Mouse (Mus musculus) heart, embryonic 12.5 days (tissue): ENCODE results near the gene Wdr46. TPM values are rescaled to one million over a fixed set of nuclear protein-coding genes. Genes with fewer than 3 reads are reported as not detected.
"Not testable (repeated sequence)": the region's sequence is repeated elsewhere in the genome, so short reads cannot be mapped to it uniquely, and the experiment has no call there.

Experiments
- ATAC-seq: fragments of 200-750 bp; cut with Nextera tagmentation; 2 replicates; pipeline ENCODE4 v1.8.0; 2017; ENCODE audit warnings: moderate TSS enrichment, moderate library complexity; ENCODE audit not compliant: insufficient number of reproducible peaks, low FRiP score
- H3K27ac ChIP-seq: fragments of 300-500 bp; sonication (generic); 2 replicates; pipeline ENCODE4 v1.5.1; 2016; ENCODE audit warnings: mild to moderate bottlenecking, moderate library complexity; ENCODE audit not compliant: poor library complexity, severe bottlenecking
- H3K27me3 ChIP-seq: fragments of 300-500 bp; sonication (generic); replicated peaks from 2 replicates; pipeline ENCODE4 v1.6.1; 2016; ENCODE audit warnings: mild to moderate bottlenecking, moderate library complexity
- H3K36me3 ChIP-seq: fragments of 300-500 bp; sonication (generic); 2 replicates; pipeline ENCODE4 v1.6.1; 2016; ENCODE audit warnings: mild to moderate bottlenecking, moderate library complexity
- H3K4me1 ChIP-seq: fragments of 300-500 bp; sonication (generic); replicated peaks from 2 replicates; pipeline ENCODE4 v1.6.1; 2016; ENCODE audit warnings: mild to moderate bottlenecking
- H3K4me2 ChIP-seq: fragments of 300-500 bp; sonication (generic); 2 replicates; pipeline ENCODE4 v1.6.1; 2016; ENCODE audit warnings: mild to moderate bottlenecking, moderate library complexity
- H3K4me3 ChIP-seq: fragments of 300-500 bp; sonication (generic); 2 replicates; pipeline ENCODE4 v1.5.1; 2016; ENCODE audit warnings: mild to moderate bottlenecking
- H3K9ac ChIP-seq: fragments of 300-500 bp; sonication (generic); 2 replicates; pipeline ENCODE4 v1.6.1; 2016; ENCODE audit warnings: mild to moderate bottlenecking, moderate library complexity
- H3K9me3 ChIP-seq: fragments of 300-500 bp; sonication (generic); replicated peaks from 2 replicates; pipeline ENCODE4 v1.6.1; 2016; ENCODE audit warnings: mild to moderate bottlenecking, moderate library complexity
- WGBS: fragments of 180-500 bp; shearing (Covaris S2); methylation state at CpG from one replicate; pipeline ENCODE4 v1.1.7; 2016; 5-methylcytosine and 5-hydroxymethylcytosine counted together
- polyA plus RNA-seq: library from polyadenylated mRNA; unstranded; fragments of >200 nt; fragmentation: Nextera tagmentation; extraction: Ambion mirVana; gene quantifications from 2 replicates; pipeline ENCODE4 v1.2.1, GENCODE M21; 2016

Wdr46 gene
- polyA plus RNA-seq, 1 experiment from 2014 or later = 26.5 TPM

GRCm38 (mm10) chr17:33947430-33948089, 7.1 kb downstream of the Wdr46 start:
- no peaks in the 10 kb centered on the region for H3K9me3 ChIP-seq
- peaks cover 29% of the 10 kb centered on the region for H3K4me1 ChIP-seq
- no peaks in the 10 kb centered on the region for H3K27me3 ChIP-seq
- H3K4me2 ChIP-seq = no peak overlapping the region
- peaks cover 68% of the 10 kb centered on the region for H3K36me3 ChIP-seq
- WGBS = 86% methylated on average over 10 of the region's 10 CpGs
- ATAC-seq = no peak
- H3K4me3 ChIP-seq = no peak overlapping the region
- H3K27ac ChIP-seq = no peak overlapping the region
- H3K9ac ChIP-seq = no peak overlapping the region

DNA sequence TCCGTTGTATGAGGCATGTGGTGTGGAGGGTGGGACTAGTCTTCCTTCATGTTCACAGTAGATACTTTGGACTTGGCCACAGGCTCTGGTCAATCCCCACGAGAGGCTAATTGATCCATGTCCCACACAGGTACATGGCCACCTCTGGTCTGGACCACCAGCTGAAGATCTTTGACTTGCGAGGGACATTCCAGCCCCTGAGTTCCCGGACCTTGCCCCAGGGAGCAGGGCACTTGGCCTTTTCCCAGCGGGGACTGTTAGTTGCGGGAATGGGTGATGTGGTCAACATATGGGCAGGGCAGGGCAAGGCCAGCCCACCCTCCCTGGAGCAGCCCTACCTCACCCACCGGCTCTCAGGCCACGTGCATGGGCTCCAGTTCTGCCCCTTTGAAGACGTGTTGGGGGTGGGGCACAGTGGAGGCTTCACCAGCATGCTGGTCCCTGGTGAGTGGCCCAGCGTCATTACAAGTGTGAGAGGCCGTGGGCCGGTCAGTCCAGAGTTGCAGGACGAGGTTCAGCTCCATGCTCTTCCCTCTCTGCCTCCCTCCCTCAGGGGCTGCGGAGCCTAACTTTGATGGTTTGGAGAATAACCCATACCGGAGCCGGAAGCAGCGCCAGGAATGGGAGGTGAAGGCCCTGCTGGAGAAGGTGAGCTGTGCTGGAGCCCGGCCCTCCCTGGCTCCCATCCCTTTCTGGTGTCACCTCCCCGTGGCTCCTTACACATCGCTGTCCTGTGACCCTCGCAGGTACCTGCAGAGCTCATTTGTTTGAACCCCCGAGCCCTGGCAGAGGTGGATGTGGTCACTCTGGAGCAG, 7.8 kb downstream of the Wdr46 start:
- no peak for ATAC-seq
- 90% methylated on average over 22 of the region's 22 CpGs for WGBS
- peaks cover 70% of the 10 kb centered on the region for H3K36me3 ChIP-seq

DNA sequence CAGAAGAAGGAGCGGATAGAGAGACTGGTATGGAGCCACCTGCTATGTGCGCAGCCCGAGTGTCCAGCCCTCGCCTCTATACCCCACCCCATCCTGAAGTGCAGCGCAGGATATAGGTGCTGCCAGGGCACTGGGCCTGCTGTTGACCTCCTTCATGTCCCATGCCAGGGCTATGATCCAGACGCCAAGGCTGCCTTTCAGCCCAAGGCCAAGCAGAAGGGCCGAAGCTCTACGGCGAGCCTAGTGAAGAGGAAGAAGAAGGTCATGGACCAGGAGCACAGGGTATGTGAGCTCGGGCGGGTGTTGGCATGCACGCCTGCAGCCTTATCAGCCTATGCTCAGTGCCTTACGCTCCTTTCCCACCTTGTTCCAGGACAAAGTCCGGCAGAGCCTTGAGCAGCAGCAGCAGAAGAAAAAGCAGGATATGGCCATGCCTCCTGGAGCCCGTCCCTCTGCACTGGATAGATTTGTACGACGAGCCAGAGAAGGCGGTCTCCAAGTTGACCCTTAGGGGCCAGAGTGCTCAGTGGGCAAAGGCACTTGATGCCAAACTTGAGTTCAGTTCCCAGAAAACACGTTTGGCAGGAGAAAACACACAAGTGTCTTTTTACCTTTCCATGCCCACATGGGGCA, 8.6 kb downstream of the Wdr46 start:
- no peak overlapping the region for H3K4me2 ChIP-seq
- no peak for ATAC-seq
- H3K27ac ChIP-seq = no peak overlapping the region
- no peak overlapping the region for H3K4me3 ChIP-seq
- H3K9me3 ChIP-seq = no peaks in the 10 kb centered on the region
- 87% methylated on average over 19 of the region's 19 CpGs for WGBS
- H3K4me1 ChIP-seq = peaks cover 44% of the 10 kb centered on the region
- H3K9ac ChIP-seq = no peak overlapping the region
- peaks cover 71% of the 10 kb centered on the region for H3K36me3 ChIP-seq
- H3K27me3 ChIP-seq = no peaks in the 10 kb centered on the region

More for the DNA sequence above, 7.8 kb downstream of the Wdr46 start:
- Histone ChIP-seq H3K27me3 (no peaks in the 10 kb centered on the region), H3K9me3 (no peaks in the 10 kb centered on the region), H3K9ac (no peak overlapping the region), H3K4me1 (peaks cover 36% of the 10 kb centered on the region), H3K4me2 (no peak overlapping the region), H3K4me3 (no peak overlapping the region), H3K27ac (no peak overlapping the region)

DNA sequence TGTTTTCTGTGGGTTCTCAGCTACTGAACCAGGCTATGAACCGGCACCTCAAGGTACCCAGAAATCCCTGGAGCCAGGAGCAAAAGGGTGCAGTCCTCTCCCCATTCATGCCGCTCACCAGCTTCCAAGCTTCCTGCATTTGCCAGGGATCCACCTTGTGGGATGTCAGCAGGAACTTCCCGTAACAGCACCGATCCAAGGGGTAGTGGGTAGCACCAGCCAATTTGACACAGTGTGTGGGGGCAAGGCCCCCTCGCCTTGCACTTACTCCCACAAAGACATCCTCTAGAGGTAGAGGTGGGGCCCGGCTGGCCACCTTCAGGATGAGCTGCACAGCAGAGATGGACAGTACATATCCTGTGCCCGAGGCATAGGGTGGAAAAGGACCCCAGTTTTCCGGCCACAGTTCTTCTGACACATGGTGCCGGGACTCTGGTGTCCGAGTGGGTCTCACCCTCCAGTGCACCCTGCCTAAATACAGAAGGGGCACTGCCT, 9.7 kb downstream of the Wdr46 start:
- H3K4me1 ChIP-seq = peaks cover 51% of the 10 kb centered on the region
- peak overlapping the region; percentile 91 for H3K4me2 ChIP-seq
- no peak for ATAC-seq
- H3K36me3 ChIP-seq = peaks cover 67% of the 10 kb centered on the region
- H3K27ac ChIP-seq = peak overlapping the region; percentile 88; the same call in 1 of the 2 replicates
- H3K9ac ChIP-seq = peak overlapping the region; percentile 71
- no peaks in the 10 kb centered on the region for H3K27me3 ChIP-seq
- peak overlapping the region; percentile 55 for H3K4me3 ChIP-seq
- WGBS = 74% methylated on average over 10 of the region's 10 CpGs
- H3K9me3 ChIP-seq = no peaks in the 10 kb centered on the region

- no peaks in the 10 kb centered on the region for H3K27me3 ChIP-seq
- H3K4me1 ChIP-seq = peaks cover 51% of the 10 kb centered on the region
- peak within 1 kb of the TSS; percentile 88 for H3K27ac ChIP-seq
- H3K4me2 ChIP-seq = peak within 1 kb of the TSS; percentile 91
- ATAC-seq = peak; percentile 71
- peaks cover 57% of the 10 kb centered on the region for H3K36me3 ChIP-seq
- WGBS = under 1% methylated on average over 45 of the region's 45 CpGs
- peak within 1 kb of the TSS; percentile 55 for H3K4me3 ChIP-seq
- H3K9me3 ChIP-seq = no peaks in the 10 kb centered on the region
- peak within 1 kb of the TSS; percentile 71 for H3K9ac ChIP-seq
Measured at GRCm38 (mm10) chr17:33951021-33951946, 10.8 kb downstream of the Wdr46 start, which contains the start of gene B3galt4. TSS of gene B3galt4 (minus strand) at chr17:33951488.

GRCm38 (mm10) chr17:33952015-33952414, 11.6 kb downstream of the Wdr46 start:
- Histone ChIP-seq H3K4me1 (peaks cover 56% of the 10 kb centered on the region), H3K27ac (peak overlapping the region; percentile 88; the same call in 1 of the 2 replicates), H3K9ac (peak overlapping the region; percentile 71), H3K4me2 (peak overlapping the region; percentile 91), H3K36me3 (peaks cover 54% of the 10 kb centered on the region), H3K4me3 (peak overlapping the region; percentile 55; the same call in 1 of the 2 replicates)
- WGBS = 70% methylated on average over 13 of the region's 13 CpGs
- not testable (repeated sequence) for ATAC-seq, H3K9me3 ChIP-seq, H3K27me3 ChIP-seq

GRCm38 (mm10) chr17:33952879-33953278, 12.4 kb downstream of the Wdr46 start:
- peaks cover 56% of the 10 kb centered on the region for H3K4me1 ChIP-seq
- H3K9me3 ChIP-seq = no peaks in the 10 kb centered on the region
- WGBS = 84% methylated on average over 4 of the region's 4 CpGs
- peaks cover 52% of the 10 kb centered on the region for H3K36me3 ChIP-seq
- H3K9ac ChIP-seq = peak overlapping the region; percentile 51
- ATAC-seq = no peak
- H3K27ac ChIP-seq = no peak overlapping the region
- peak overlapping the region; percentile 91 for H3K4me2 ChIP-seq
- no peaks in the 10 kb centered on the region for H3K27me3 ChIP-seq
- H3K4me3 ChIP-seq = no peak overlapping the region

DNA sequence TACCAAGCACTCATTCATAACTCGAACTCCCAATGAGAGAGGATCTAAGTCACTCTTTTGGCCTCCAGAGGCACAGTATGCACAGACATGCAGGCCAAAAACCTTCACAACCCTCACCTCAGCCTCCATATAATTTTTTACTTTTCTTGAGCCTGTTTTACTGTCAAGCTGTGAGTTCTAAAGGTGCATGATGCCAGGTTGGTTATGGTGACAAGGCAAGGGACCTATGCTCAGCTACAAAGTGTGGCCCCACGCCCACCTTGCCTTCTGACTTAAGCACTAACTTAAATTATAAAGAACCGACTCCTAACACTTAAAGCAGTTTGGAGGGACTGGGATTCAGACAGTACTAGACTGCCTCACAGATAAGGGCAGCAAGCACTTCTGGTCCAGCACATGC, 12.8 kb downstream of the Wdr46 start:
- Histone ChIP-seq H3K36me3 (peaks cover 54% of the 10 kb centered on the region), H3K9ac (peak overlapping the region; percentile 97; the same call in 1 of the 2 replicates), H3K27ac (no peak overlapping the region)

GRCm38 (mm10) chr17:33953961-33954565, 13.6 kb downstream of the Wdr46 start:
- H3K4me3 ChIP-seq = peak overlapping the region; percentile 89
- no peaks in the 10 kb centered on the region for H3K27me3 ChIP-seq
- no peak for ATAC-seq
- peak overlapping the region; percentile 97 for H3K9ac ChIP-seq
- 0 out of 2 replicates have a peak overlapping the region, but pooled peaks have one; percentile 19 for H3K27ac ChIP-seq
- H3K4me1 ChIP-seq = peaks cover 56% of the 10 kb centered on the region
- peaks cover 54% of the 10 kb centered on the region for H3K36me3 ChIP-seq
- H3K9me3 ChIP-seq = no peaks in the 10 kb centered on the region
- peak overlapping the region; percentile 96 for H3K4me2 ChIP-seq
- 35% methylated on average over 5 of the region's 5 CpGs for WGBS

More for the DNA sequence above, 12.8 kb downstream of the Wdr46 start:
- peak overlapping the region; percentile 91; the same call in 1 of the 2 replicates for H3K4me2 ChIP-seq
- no peak for ATAC-seq
- no peaks in the 10 kb centered on the region for H3K27me3 ChIP-seq
- WGBS = 75% methylated on average over 3 of the region's 3 CpGs
- peaks cover 56% of the 10 kb centered on the region for H3K4me1 ChIP-seq
- 0 out of 2 replicates have a peak overlapping the region, but pooled peaks have one; percentile 4 for H3K4me3 ChIP-seq
- H3K9me3 ChIP-seq = no peaks in the 10 kb centered on the region
